8 mouse cellular contexts compared by ENCODE assay signal in genomic region chr5:105649514-105650001, GRCm38 (mm10). TPM values are rescaled to one million over a fixed set of nuclear protein-coding genes. Genes with fewer than 3 reads are reported as not detected.
DNase-seq lines count a peak whose midpoint lies in the region; ATAC-seq lines count a peak whose summit lies in the region.

No protein-coding gene starts in this region.

- no peak for ATAC-seq in forebrain, embryonic 16.5 days
- ATAC-seq in embryonic facial prominence, embryonic 11.5 days (replicated peaks; ENCODE audit: insufficient number of reproducible peaks, low FRiP score, low TSS enrichment, low read depth) = no peak
- ATAC-seq in frontal cortex, adult (ENCODE audit: low TSS enrichment) = no peak

- H3K36me3 ChIP-seq in forebrain, embryonic 10.5 days (replicated peaks) = no peaks in the 10 kb centered on the region
- no peaks in the 10 kb centered on the region for H3K36me3 ChIP-seq in forebrain, embryonic 16.5 days (ENCODE audit: control insufficient read depth, insufficient read depth)
- H3K36me3 ChIP-seq in embryonic facial prominence, embryonic 11.5 days (replicated peaks; ENCODE audit: control insufficient read depth, insufficient read depth, low read depth, low read length) = no peaks in the 10 kb centered on the region

- no peak overlapping the region for H3K4me3 ChIP-seq in forebrain, embryonic 10.5 days
- H3K4me3 ChIP-seq in forebrain, embryonic 16.5 days (replicated peaks; ENCODE audit: low read length) = no peak overlapping the region
- H3K4me3 ChIP-seq in embryonic facial prominence, embryonic 11.5 days (ENCODE audit: low read depth, low read length) = no peak overlapping the region

- H3K4me1 ChIP-seq in forebrain, embryonic 10.5 days = peaks cover 11% of the 10 kb centered on the region
- H3K4me1 ChIP-seq in forebrain, embryonic 16.5 days (replicated peaks; ENCODE audit: control insufficient read depth, insufficient read depth, low read length) = peaks cover 2% of the 10 kb centered on the region; the same call in 1 of the 2 replicates
- no peaks in the 10 kb centered on the region for H3K4me1 ChIP-seq in embryonic facial prominence, embryonic 11.5 days (ENCODE audit: control insufficient read depth, insufficient read depth, low read length)

- H3K4me2 ChIP-seq in forebrain, embryonic 16.5 days (ENCODE audit: low read length) = no peak overlapping the region
- no peak overlapping the region for H3K4me2 ChIP-seq in embryonic facial prominence, embryonic 11.5 days (ENCODE audit: low read depth, low read length)

- no peaks in the 10 kb centered on the region for H3K9me3 ChIP-seq in forebrain, embryonic 10.5 days
- H3K9me3 ChIP-seq in forebrain, embryonic 16.5 days (ENCODE audit: control insufficient read depth, low read length) = no peaks in the 10 kb centered on the region
- no peaks in the 10 kb centered on the region for H3K9me3 ChIP-seq in embryonic facial prominence, embryonic 11.5 days (replicated peaks; ENCODE audit: control insufficient read depth, low read length)

- DNase-seq in forebrain, embryonic 10.5 days (ENCODE audit: extremely low spot score, low spot score) = no peak
- DNase-seq in embryonic facial prominence, embryonic 11.5 days (ENCODE audit: low spot score) = no peak
- peak; percentile 24 for DNase-seq in kidney, adult 9 months
- peak; percentile 77 to 81 for DNase-seq in lung, postnatal 4 days
- peak; percentile 88 to 92 for DNase-seq in thymus, postnatal 36 days
- DNase-seq in urinary bladder, postnatal 4 days (ENCODE audit: low spot score in 2 of 2) = no peak

- 92% methylated on average over 10 of the region's 10 CpGs for WGBS in forebrain, embryonic 10.5 days
- WGBS in forebrain, embryonic 16.5 days = 92% methylated on average over 10 of the region's 10 CpGs
- WGBS in embryonic facial prominence, embryonic 11.5 days = 89% methylated on average over 10 of the region's 10 CpGs

- peak overlapping the region; percentile 62; the same call in 1 of the 2 replicates for H3K27ac ChIP-seq in forebrain, embryonic 10.5 days
- H3K27ac ChIP-seq in forebrain, embryonic 16.5 days (ENCODE audit: low read length) = no peak overlapping the region
- H3K27ac ChIP-seq in embryonic facial prominence, embryonic 11.5 days (replicated peaks; ENCODE audit: low read depth, low read length) = 0 out of 2 replicates have a peak overlapping the region, but pooled peaks have one; percentile 28

- H3K27me3 ChIP-seq in forebrain, embryonic 10.5 days (ENCODE audit: poor library complexity, severe bottlenecking) = peaks cover 15% of the 10 kb centered on the region; the same call in 1 of the 2 replicates
- no peaks in the 10 kb centered on the region for H3K27me3 ChIP-seq in forebrain, embryonic 16.5 days (replicated peaks; ENCODE audit: control insufficient read depth, insufficient read depth, low read length)
- H3K27me3 ChIP-seq in embryonic facial prominence, embryonic 11.5 days (ENCODE audit: control insufficient read depth, insufficient read depth, low read length) = no peaks in the 10 kb centered on the region

- H3K9ac ChIP-seq in forebrain, embryonic 16.5 days (replicated peaks; ENCODE audit: low read depth, low read length) = no peak overlapping the region
- H3K9ac ChIP-seq in embryonic facial prominence, embryonic 11.5 days (replicated peaks; ENCODE audit: low read length) = no peak overlapping the region

RNA-seq across cellular contexts. Expression of gene Lrrc8d, which starts 50.2 kb away (rescaled TPM):
- polyA plus RNA-seq in forebrain, embryonic 10.5 days (2016; fragmentation: Nextera tagmentation; extraction: Ambion mirVana) = 19.9 and 20.1 TPM in 2 replicates
- polyA plus RNA-seq in forebrain, embryonic 16.5 days (2015; fragmentation: Nextera tagmentation; extraction: Ambion mirVana) = 37.5 and 40.8 TPM in 2 replicates
- 22.9 and 23.1 TPM in 2 replicates for polyA plus RNA-seq in embryonic facial prominence, embryonic 11.5 days (2014; fragmentation: Nextera tagmentation; extraction: Ambion mirVana)

Comparison
In these comparisons a context has a peak if more than half of its experiments do, and no peak if none do; other contexts are left out.
1. DNase-seq: peak in kidney, adult 9 months (single experiment), lung, postnatal 4 days (2 of 2) and thymus, postnatal 36 days (2 of 2); none in forebrain, embryonic 10.5 days (single experiment), embryonic facial prominence, embryonic 11.5 days (single experiment) and urinary bladder, postnatal 4 days (0 of 2).